Mouse (Mus musculus): ENCODE measurements around the gene Gm960. TPM values are rescaled to one million over a fixed set of nuclear protein-coding genes. Genes with fewer than 3 reads are reported as not detected.
A peak's percentile ranks its signal among the peaks of the same experiment; 100 is the strongest.

Gene Gm960
- polyA plus RNA-seq, 1 experiment from 2014 or later, result 3.2 TPM

DNA sequence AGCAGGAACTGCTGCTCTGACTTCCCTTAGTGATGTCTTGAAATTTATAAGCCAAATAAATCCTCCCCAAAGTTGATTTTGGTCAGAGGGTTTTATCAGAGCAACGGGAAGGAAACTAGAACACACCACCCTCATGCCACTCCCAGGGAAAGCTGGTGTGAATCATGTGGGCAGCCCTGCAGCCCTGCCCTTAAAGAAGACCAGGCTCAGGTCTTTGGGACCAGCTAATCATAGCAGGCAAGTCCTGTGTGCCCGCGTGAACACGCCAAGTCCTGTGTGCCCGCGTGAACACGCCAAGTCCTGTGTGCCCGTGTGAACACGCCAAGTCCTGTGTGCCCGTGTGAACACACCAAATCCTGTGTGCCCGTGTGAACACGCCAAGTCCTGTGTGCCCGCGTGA, 18.3 kb upstream of the Gm960 start:
- no peak for TF ChIP-seq CTCF (IDR thresholded peaks at IDR 0.05; ENCODE audit: low read depth)
- DNase-seq (ENCODE audit: low spot score), result no peak
- Histone ChIP-seq H3K4me1 (replicated peaks; ENCODE audit: insufficient read depth, low read length) (peaks cover 13% of the 10 kb centered on the region), H3K4me2 (ENCODE audit: low read length) (no peak overlapping the region), H3K36me3 (ENCODE audit: insufficient read depth, low read length) (no peaks in the 10 kb centered on the region), H3K27me3 (ENCODE audit: insufficient read depth, low read length) (peaks cover 20% of the 10 kb centered on the region), H3K4me3 (replicated peaks; ENCODE audit: low read depth, low read length) (no peak overlapping the region), H3K9me3 (replicated peaks; ENCODE audit: low read length) (no peaks in the 10 kb centered on the region), H3K9ac (ENCODE audit: low read depth, low read length) (no peak overlapping the region), H3K27ac (no peak overlapping the region)
- ATAC-seq (replicated peaks; ENCODE audit: low FRiP score, low read depth), result no peak
- 97% methylated on average over 14 of the region's 14 CpGs for WGBS

GRCm38 (mm10) chr19:4713886-4714285, 15.4 kb upstream of the Gm960 start:
- Histone ChIP-seq H3K27ac (no peak overlapping the region), H3K4me1 (replicated peaks; ENCODE audit: insufficient read depth, low read length) (peaks cover 10% of the 10 kb centered on the region), H3K4me3 (replicated peaks; ENCODE audit: low read depth, low read length) (no peak overlapping the region), H3K36me3 (ENCODE audit: insufficient read depth, low read length) (no peaks in the 10 kb centered on the region), H3K9me3 (replicated peaks; ENCODE audit: low read length) (no peaks in the 10 kb centered on the region), H3K4me2 (ENCODE audit: low read length) (no peak overlapping the region), H3K9ac (ENCODE audit: low read depth, low read length) (no peak overlapping the region), H3K27me3 (ENCODE audit: insufficient read depth, low read length) (peaks cover 38% of the 10 kb centered on the region)
- no peak for DNase-seq (ENCODE audit: low spot score)
- no peak for TF ChIP-seq CTCF (IDR thresholded peaks at IDR 0.05; ENCODE audit: low read depth)
- 81% methylated on average over 3 of the region's 3 CpGs for whole genome bisulfite sequencing
- no peak for ATAC-seq (replicated peaks; ENCODE audit: low FRiP score, low read depth)

- TF ChIP-seq CTCF (IDR thresholded peaks at IDR 0.05; ENCODE audit: low read depth), result no peak
- Histone ChIP-seq H3K4me3 (replicated peaks; ENCODE audit: low read depth, low read length) (peak overlapping the region; percentile 51), H3K9ac (ENCODE audit: low read depth, low read length) (no peak overlapping the region), H3K4me1 (replicated peaks; ENCODE audit: insufficient read depth, low read length) (peaks cover 7% of the 10 kb centered on the region), H3K27ac (no peak overlapping the region), H3K4me2 (ENCODE audit: low read length) (peak overlapping the region; percentile 94), H3K27me3 (ENCODE audit: insufficient read depth, low read length) (peaks cover 38% of the 10 kb centered on the region), H3K36me3 (ENCODE audit: insufficient read depth, low read length) (no peaks in the 10 kb centered on the region), H3K9me3 (replicated peaks; ENCODE audit: low read length) (no peaks in the 10 kb centered on the region)
- 43% methylated on average over 13 of the region's 13 CpGs for WGBS
- DNase-seq (ENCODE audit: low spot score) (no peak), ATAC-seq (replicated peaks; ENCODE audit: low FRiP score, low read depth) (no peak)
These were observed 14.5 kb upstream of the Gm960 start for GRCm38 (mm10) chr19:4712781-4713526.

DNA sequence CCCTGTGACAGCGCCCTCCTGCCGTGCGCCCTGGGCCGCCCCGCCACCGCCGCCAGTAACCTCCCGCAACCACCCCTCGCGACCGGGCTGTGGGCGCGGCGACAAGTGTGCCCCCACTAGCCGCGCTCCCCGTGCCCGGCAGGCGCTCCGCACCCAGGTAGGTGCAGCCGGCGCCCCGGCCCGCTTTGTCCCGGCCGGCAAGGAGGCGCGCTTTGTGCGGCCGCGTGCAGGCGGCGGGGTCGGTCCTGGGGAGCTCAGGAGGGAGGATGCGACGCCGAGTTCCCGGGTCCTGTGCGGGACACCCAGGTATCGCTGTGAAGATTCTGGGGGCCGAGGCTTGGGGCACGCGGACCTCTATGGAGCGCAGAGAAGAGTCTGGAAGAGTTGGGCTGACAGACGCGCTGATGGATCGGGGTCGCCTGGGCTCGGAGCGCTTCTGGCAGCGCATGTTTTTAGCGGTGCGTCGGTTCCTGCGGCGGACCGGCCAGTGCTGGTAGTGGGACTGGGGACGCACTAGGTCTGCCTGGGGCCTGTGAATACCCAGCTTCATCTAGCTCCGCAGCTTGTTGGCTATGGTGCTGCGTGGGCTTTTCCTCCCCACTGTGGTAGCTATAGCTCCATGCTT, 13.8 kb upstream of the Gm960 start:
- Histone ChIP-seq H3K27ac (no peak overlapping the region), H3K9ac (ENCODE audit: low read depth, low read length) (peak overlapping the region; percentile 35; the same call in 1 of the 2 replicates), H3K4me1 (replicated peaks; ENCODE audit: insufficient read depth, low read length) (peaks cover 7% of the 10 kb centered on the region), H3K4me2 (ENCODE audit: low read length) (peak overlapping the region; percentile 94), H3K9me3 (replicated peaks; ENCODE audit: low read length) (no peaks in the 10 kb centered on the region), H3K4me3 (replicated peaks; ENCODE audit: low read depth, low read length) (peak overlapping the region; percentile 51), H3K36me3 (ENCODE audit: insufficient read depth, low read length) (no peaks in the 10 kb centered on the region), H3K27me3 (ENCODE audit: insufficient read depth, low read length) (peaks cover 38% of the 10 kb centered on the region)
- DNase-seq (ENCODE audit: low spot score), result peak; percentile 34
- no peak for ATAC-seq (replicated peaks; ENCODE audit: low FRiP score, low read depth)
- TF ChIP-seq CTCF (IDR thresholded peaks at IDR 0.05; ENCODE audit: low read depth), result no peak
- WGBS, result under 1% methylated on average over 60 of the region's 60 CpGs

DNA sequence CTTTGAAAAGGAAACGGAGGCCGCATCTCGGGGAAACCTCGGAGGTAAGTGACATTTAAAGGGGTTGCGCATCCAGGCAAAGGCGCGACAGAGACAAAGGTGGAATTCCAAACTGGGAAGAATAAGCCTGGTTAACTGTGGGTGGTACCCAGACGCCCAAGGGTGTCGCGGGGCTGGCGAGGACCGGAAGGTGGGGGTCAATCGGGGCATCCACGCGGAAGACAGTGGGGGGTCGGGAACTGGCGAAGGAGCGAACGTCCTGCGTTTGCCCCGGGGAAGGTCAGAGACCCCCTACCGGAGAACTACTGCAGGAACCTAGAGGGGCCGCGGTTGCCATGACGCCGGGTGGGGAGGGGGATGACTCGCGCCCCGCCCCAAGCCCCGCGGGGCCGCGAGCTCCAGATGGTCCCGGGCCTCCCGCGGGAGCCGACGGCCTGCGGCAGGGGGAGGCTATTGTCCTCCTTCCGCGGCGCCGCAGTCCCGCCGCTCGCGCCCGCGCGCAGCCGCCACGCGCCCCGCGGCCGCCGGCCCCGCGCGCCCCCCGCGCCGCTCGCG, 13.2 kb upstream of the Gm960 start:
- DNase-seq (ENCODE audit: low spot score) (no peak), ATAC-seq (replicated peaks; ENCODE audit: low FRiP score, low read depth) (peak; percentile 61; the same call in 1 of the 2 replicates)
- TF ChIP-seq CTCF (IDR thresholded peaks at IDR 0.05; ENCODE audit: low read depth), result no peak
- no peaks in the 10 kb centered on the region for H3K36me3 ChIP-seq (ENCODE audit: insufficient read depth, low read length)
- H3K9me3 ChIP-seq (replicated peaks; ENCODE audit: low read length), result no peaks in the 10 kb centered on the region
- no peak overlapping the region for H3K27ac ChIP-seq
- H3K4me3 ChIP-seq (replicated peaks; ENCODE audit: low read depth, low read length), result peak overlapping the region; percentile 51
- peak overlapping the region; percentile 35; the same call in 1 of the 2 replicates for H3K9ac ChIP-seq (ENCODE audit: low read depth, low read length)
- peaks cover 38% of the 10 kb centered on the region for H3K27me3 ChIP-seq (ENCODE audit: insufficient read depth, low read length)
- H3K4me2 ChIP-seq (ENCODE audit: low read length), result peak overlapping the region; percentile 94
- H3K4me1 ChIP-seq (replicated peaks; ENCODE audit: insufficient read depth, low read length), result peaks cover 7% of the 10 kb centered on the region
- 1% methylated on average over 45 of the region's 65 CpGs for WGBS

DNA sequence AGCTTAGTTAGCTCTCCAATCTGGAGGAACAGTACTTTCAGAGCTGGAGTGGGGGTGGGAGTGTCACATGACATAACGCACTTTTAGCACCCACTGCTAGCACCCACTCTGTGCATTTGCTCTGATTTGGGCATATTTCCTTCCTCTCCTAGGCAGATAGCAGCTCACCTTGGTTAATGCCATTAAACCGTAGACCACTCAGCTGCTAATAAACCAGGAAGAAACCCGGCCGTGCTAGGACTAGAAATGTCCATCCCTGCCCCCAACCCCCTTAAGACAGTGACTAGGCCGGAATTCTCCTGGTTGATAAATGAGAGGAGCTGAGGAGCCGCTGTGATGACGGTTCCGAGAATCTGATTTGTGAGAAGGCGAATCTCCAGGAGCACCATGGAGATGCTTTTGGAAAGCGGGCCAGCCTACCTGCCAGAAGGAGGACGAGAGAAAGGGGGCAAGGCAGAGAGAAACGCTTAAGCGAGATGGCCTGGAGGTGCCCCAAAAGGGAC, 12.7 kb upstream of the Gm960 start, which contains the start of gene Sptbn2:
Gene Sptbn2, plus strand, starts transcription at position 70 of the 503 bp plus-strand sequence.
- peak within 1 kb of the TSS; percentile 51 for H3K4me3 ChIP-seq (replicated peaks; ENCODE audit: low read depth, low read length)
- no peaks in the 10 kb centered on the region for H3K9me3 ChIP-seq (replicated peaks; ENCODE audit: low read length)
- peaks cover 38% of the 10 kb centered on the region for H3K27me3 ChIP-seq (ENCODE audit: insufficient read depth, low read length)
- ATAC-seq (replicated peaks; ENCODE audit: low FRiP score, low read depth) (no peak), DNase-seq (ENCODE audit: low spot score) (no peak)
- peak within 1 kb of the TSS; percentile 35; the same call in 1 of the 2 replicates for H3K9ac ChIP-seq (ENCODE audit: low read depth, low read length)
- TF ChIP-seq CTCF (IDR thresholded peaks at IDR 0.05; ENCODE audit: low read depth), result no peak
- H3K27ac ChIP-seq, result no peak within 1 kb of the TSS
- peak within 1 kb of the TSS; percentile 94 for H3K4me2 ChIP-seq (ENCODE audit: low read length)
- 15% methylated on average over 13 of the region's 13 CpGs for WGBS
- H3K36me3 ChIP-seq (ENCODE audit: insufficient read depth, low read length), result no peaks in the 10 kb centered on the region
- H3K4me1 ChIP-seq (replicated peaks; ENCODE audit: insufficient read depth, low read length), result peaks cover 7% of the 10 kb centered on the region

Data from kidney, postnatal 0 days (tissue).